Mouse (Mus musculus) liver, postnatal 0 days (tissue): ENCODE data around the gene Brk1.

Experiments
- CTCF ChIP-seq: sonication (generic); IDR thresholded peaks from 2 replicates; pipeline ENCODE4 v1.5.1; 2016; ENCODE audit warnings: antibody characterized with exemption, low read depth
- EP300 ChIP-seq: IDR thresholded peaks from 2 replicates; pipeline ENCODE4 v1.6.1; 2016; ENCODE audit warnings: antibody characterized with exemption, low read depth, mild to moderate bottlenecking

GRCm38 (mm10) chr6:113643021-113643420 lies 38.4 kb downstream of the Brk1 start:
- no peak for TF ChIP-seq CTCF
- no peak for TF ChIP-seq EP300
